29 mouse cellular contexts compared by ENCODE assay signal in the genomic region with DNA sequence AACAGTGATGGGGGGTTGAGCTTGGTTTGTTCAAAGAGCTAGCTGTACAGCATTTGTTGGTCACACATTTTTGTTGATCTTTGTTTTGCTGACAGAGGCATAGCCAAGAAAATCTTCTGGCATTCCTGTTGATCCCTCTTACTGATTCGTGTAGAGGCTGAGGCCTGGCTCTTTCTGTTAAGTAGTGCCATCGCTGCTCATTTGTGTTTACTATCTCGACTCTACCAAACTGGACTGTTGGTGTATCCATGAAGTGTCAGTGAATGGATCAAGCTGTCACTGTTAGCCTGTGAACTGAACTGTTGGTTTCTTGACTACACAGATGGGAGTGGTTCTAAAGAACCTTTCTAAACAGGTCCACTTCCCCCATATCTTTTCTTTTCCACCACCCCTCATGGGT.
"Had no signal": no experiment of that assay in that cellular context is flagged by ENCODE, and none has a peak within 500 bp of the region (broad histone marks: within the 10 kb centered on the region; RNA-seq: fewer than 3 reads in every experiment).

No protein-coding gene starts in this region.

- H3K36me3 ChIP-seq: limb, embryonic 10.5 days; limb, embryonic 12.5 days; limb, embryonic 13.5 days; limb, embryonic 15.5 days; liver, embryonic 12.5 days; liver, embryonic 13.5 days; liver, embryonic 15.5 days; midbrain, embryonic 10.5 days; midbrain, embryonic 12.5 days; midbrain, embryonic 13.5 days; midbrain, embryonic 15.5 days; neural tube, embryonic 12.5 days; neural tube, embryonic 13.5 days had no signal

- H3K9ac ChIP-seq: limb, embryonic 12.5 days; limb, embryonic 13.5 days; limb, embryonic 15.5 days; liver, embryonic 12.5 days; liver, embryonic 13.5 days; liver, embryonic 14.5 days; liver, embryonic 15.5 days; liver, postnatal 0 days; midbrain, embryonic 12.5 days; midbrain, embryonic 13.5 days; midbrain, embryonic 15.5 days; neural tube, embryonic 12.5 days; neural tube, embryonic 13.5 days had no signal

- H3K9me3 ChIP-seq: limb, embryonic 10.5 days; limb, embryonic 12.5 days; limb, embryonic 13.5 days; limb, embryonic 15.5 days; liver, embryonic 12.5 days; liver, embryonic 13.5 days; liver, embryonic 15.5 days; midbrain, embryonic 10.5 days; midbrain, embryonic 12.5 days; midbrain, embryonic 13.5 days; midbrain, embryonic 15.5 days; neural tube, embryonic 12.5 days; neural tube, embryonic 13.5 days had no signal

- DNase-seq: left cerebral cortex, postnatal 4 days; liver; liver, embryonic 13.5 days; liver, postnatal 0 days; lung, adult 18-20 months; lung, adult 2 months; lung, postnatal 10 days; lung, postnatal 4 days; midbrain, embryonic 14.5 days had no signal

- H3K4me3 ChIP-seq: left cerebral cortex, adult 2 months; limb, embryonic 10.5 days; limb, embryonic 12.5 days; limb, embryonic 13.5 days; limb, embryonic 15.5 days; liver, embryonic 12.5 days; liver, embryonic 13.5 days; liver, embryonic 15.5 days; megakaryocyte, embryonic 14.5 days; midbrain, embryonic 10.5 days; midbrain, embryonic 12.5 days; midbrain, embryonic 13.5 days; midbrain, embryonic 15.5 days; myocyte; neural tube, embryonic 12.5 days; neural tube, embryonic 13.5 days had no signal

- H3K27me3 ChIP-seq: limb, embryonic 12.5 days; limb, embryonic 15.5 days; liver, embryonic 12.5 days; liver, embryonic 13.5 days; liver, embryonic 15.5 days; megakaryocyte, embryonic 14.5 days; midbrain, embryonic 12.5 days; midbrain, embryonic 13.5 days; midbrain, embryonic 15.5 days; neural tube, embryonic 12.5 days; neural tube, embryonic 13.5 days had no signal

- H3K4me2 ChIP-seq: limb, embryonic 12.5 days; limb, embryonic 13.5 days; limb, embryonic 15.5 days; liver, embryonic 11.5 days; liver, embryonic 12.5 days; liver, embryonic 13.5 days; liver, embryonic 15.5 days; midbrain, embryonic 11.5 days; midbrain, embryonic 12.5 days; midbrain, embryonic 13.5 days; midbrain, embryonic 15.5 days; neural tube, embryonic 12.5 days; neural tube, embryonic 13.5 days had no signal

- H3K27ac ChIP-seq: left cerebral cortex, adult 2 months; limb, embryonic 10.5 days; limb, embryonic 12.5 days; limb, embryonic 13.5 days; limb, embryonic 15.5 days; liver, embryonic 12.5 days; liver, embryonic 13.5 days; liver, embryonic 14.5 days; liver, embryonic 15.5 days; macrophage; midbrain, embryonic 10.5 days; midbrain, embryonic 12.5 days; midbrain, embryonic 13.5 days; midbrain, embryonic 15.5 days; neural tube, embryonic 12.5 days; neural tube, embryonic 13.5 days had no signal

- H3K4me1 ChIP-seq: limb, embryonic 10.5 days; limb, embryonic 12.5 days; limb, embryonic 13.5 days; limb, embryonic 15.5 days; liver, embryonic 12.5 days; liver, embryonic 13.5 days; liver, embryonic 15.5 days; megakaryocyte, embryonic 14.5 days; midbrain, embryonic 12.5 days; midbrain, embryonic 13.5 days; neural tube, embryonic 12.5 days; neural tube, embryonic 13.5 days had no signal

- ATAC-seq: liver, embryonic 12.5 days; liver, postnatal 0 days; midbrain, embryonic 13.5 days; midbrain, embryonic 15.5 days; midbrain, embryonic 16.5 days had no signal
